Mouse (Mus musculus): Measurements from ENCODE around the gene Scgb2b27.
A peak's percentile ranks its signal among the peaks of the same experiment; 100 is the strongest.
"Not testable (repeated sequence)": the region's sequence is repeated elsewhere in the genome, so short reads cannot be mapped to it uniquely, and the experiment has no call there.

Scgb2b27 gene

GRCm38 (mm10) chr7:34013842-34014241, at the start of gene Scgb2b27:
Gene Scgb2b27, minus strand, starts transcription at chr7:34013942.
- DNase-seq, result no peak

- peak; percentile 5 to 17 for DNase-seq
These were observed 22.5 kb upstream of the Scgb2b27 start for GRCm38 (mm10) chr7:34036076-34036815.

- DNase-seq, result not testable (repeated sequence)
These were observed 20.8 kb upstream of the Scgb2b27 start for GRCm38 (mm10) chr7:34034579-34034978.

- DNase-seq, result no peak
These were observed 16.3 kb upstream of the Scgb2b27 start for GRCm38 (mm10) chr7:34030026-34030425.

- not testable (repeated sequence) for DNase-seq
These were observed 13.5 kb upstream of the Scgb2b27 start for GRCm38 (mm10) chr7:34027202-34027601.

GRCm38 (mm10) chr7:34025641-34026040, 11.9 kb upstream of the Scgb2b27 start:
- no peak for DNase-seq

- not testable (repeated sequence) for DNase-seq
These were observed 7.4 kb upstream of the Scgb2b27 start, which contains the start of gene Scgb1b27 for GRCm38 (mm10) chr7:34021183-34021582. Gene Scgb1b27, plus strand, starts transcription at chr7:34021483.

GRCm38 (mm10) chr7:33982281-33982680, 31.5 kb downstream of the Scgb2b27 start:
- peak; percentile 4 to 58 for DNase-seq
